Mouse (Mus musculus): ENCODE results near the gene Lix1l. TPM values are rescaled to one million over a fixed set of nuclear protein-coding genes. Genes with fewer than 3 reads are reported as not detected.
A peak's percentile ranks its signal among the peaks of the same experiment; 100 is the strongest.
"Not testable (repeated sequence)": the region's sequence is repeated elsewhere in the genome, so short reads cannot be mapped to it uniquely, and the experiment has no call there.

Gene Lix1l
- total RNA-seq, 1 experiment from 2014 or later: 29.6 TPM

DNA sequence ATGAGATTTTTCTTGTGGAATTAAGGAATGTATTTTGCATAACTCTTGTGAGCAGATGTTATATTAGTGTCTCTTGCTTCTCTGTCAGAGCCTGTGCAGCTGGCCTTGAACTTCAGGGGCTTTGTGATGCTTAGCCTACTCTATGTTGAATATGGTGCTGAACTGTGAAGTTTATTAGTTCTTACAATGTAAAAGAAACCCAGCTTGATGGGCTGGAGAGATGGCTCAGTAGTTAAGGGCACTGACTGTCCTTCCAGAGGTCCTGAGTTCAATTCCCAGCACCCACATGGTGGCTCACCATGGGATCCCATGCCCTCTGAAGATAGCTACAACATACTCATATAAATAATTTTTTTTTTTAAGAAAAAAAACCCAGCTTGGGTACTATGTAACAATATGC, 31.1 kb downstream of the Lix1l start:
- DNase-seq: no peak

DNA sequence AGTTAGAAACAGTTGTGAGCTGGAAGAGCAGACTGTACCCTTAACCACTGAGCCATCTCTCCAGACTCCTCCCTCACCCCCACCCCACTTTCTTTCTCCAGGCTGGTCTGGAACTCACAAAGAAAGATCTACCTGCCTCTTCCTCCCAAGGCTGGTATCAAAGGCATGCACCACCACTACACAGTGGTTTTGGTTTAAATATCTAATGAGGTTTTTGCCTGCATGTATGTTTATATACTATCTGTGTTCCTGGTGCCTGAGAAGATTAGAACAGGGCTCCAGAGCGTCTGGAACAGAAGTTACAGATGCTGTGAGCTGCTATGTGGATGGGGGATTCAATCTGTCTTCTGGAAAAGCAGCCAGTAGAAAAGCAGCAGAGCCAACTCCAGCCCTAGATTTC, 33.1 kb downstream of the Lix1l start:
- no peak for DNase-seq

DNA sequence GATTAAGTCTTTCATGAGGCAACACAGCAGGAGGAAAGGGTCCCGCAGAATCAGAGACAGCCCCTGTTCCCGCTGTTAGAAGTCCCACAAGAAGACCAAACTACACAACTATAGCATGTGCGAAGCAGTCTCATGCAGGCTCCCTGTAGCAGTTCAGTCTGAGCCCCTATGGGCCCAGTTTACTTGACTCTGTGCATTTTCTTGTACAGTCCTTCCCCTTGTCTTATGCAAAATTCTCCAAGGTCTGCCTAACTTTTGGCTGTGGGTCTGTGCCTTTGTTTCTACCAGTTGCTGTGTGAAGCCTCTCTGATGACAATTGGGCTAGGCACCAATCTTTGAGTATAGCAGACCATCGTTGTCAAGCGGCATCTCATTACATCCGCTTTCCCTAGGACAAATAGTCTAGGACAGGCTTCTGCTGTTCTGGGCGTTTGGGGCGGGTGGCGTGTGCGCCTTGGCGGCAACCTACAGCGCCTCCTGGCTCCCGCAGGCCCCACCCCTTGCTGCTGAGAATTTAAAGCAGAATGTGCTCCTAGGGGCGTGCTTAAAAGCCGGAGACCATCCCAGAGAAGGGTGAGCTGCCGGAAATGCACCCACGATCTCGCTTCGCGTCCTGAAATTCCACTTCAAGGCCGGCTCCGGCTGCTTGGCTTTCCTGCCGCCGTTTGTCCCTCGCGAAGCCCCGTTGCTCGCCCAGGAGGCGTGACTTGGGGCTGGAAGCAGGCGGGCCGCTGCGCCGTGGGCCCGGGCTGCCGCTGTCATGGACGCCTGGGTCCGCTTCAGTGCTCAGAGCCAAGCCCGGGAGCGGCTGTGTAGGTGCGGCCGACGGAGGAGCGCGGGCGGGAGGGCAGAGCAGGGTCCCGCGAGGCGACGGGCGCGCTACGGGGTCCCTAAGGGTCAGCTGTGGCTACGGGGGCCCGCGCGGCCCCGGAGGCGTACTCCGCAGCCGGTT, 34.3 kb downstream of the Lix1l start, which contains the start of the genes Pex11b and Gm42957:
Gene Pex11b (plus strand): TSS at position 449 of the 952 bp plus-strand sequence.
Gene Gm42957 (plus strand): TSS at position 547 of the 952 bp plus-strand sequence.
- peak; percentile 96 for DNase-seq

DNA sequence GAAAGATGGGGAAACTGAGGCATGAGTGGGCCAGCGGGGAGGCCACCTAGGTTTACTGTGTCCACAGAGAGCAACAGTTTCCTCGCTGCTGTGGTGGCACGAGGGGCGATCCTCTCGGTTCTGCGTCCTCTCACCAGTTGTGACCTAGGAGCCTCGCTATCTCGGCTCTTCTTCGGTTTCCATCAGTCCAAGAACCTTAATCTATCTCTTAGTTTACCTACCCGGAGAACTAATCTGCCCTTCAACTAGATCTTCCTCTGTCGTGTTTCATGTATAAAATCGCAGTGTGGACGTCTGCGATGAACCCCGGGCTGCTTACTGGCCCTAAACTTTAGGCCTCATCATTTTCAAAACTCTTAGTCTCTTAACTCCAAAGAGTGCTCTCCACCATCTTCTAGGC, 35.0 kb downstream of the Lix1l start:
- no peak for DNase-seq

DNA sequence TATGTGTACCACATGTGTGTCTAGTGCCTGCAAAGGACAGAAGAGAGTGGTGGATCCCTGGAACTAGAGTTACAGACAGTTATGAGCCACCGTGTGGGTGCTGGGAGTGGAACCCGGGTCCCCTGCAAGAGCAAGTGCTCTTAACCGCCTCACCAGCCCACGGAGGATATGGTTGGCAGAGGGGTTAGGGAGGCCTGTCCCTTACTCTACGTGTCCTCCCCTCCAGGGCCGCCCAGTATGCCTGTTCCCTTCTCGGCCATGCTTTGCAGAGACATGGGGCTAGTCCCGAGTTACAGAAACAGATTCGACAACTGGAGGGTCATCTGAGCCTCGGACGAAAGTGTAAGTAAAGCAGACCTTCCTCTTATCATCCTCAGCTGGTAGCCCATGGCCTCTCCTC, 35.5 kb downstream of the Lix1l start:
- DNase-seq: peak; percentile 13

DNA sequence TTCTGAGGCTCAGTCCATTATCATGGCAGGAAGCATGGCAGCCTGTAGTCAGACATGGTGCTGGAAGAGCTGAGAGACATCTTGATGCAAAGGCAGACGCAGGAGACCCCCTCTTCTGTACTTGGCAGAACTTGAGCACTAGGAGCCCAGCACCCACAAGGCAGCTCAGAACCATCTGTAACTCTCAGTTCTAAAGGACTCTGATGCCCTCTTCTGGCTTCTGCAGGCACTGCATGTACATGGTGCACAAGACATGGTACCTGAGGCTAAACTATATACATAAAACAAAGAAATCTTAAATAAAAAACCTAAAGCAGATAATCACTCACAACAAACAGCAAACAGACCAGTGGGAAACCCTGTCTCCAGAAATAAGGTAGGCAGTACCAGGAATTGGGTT, 38.3 kb downstream of the Lix1l start:
- peak; percentile 75 for DNase-seq

DNA sequence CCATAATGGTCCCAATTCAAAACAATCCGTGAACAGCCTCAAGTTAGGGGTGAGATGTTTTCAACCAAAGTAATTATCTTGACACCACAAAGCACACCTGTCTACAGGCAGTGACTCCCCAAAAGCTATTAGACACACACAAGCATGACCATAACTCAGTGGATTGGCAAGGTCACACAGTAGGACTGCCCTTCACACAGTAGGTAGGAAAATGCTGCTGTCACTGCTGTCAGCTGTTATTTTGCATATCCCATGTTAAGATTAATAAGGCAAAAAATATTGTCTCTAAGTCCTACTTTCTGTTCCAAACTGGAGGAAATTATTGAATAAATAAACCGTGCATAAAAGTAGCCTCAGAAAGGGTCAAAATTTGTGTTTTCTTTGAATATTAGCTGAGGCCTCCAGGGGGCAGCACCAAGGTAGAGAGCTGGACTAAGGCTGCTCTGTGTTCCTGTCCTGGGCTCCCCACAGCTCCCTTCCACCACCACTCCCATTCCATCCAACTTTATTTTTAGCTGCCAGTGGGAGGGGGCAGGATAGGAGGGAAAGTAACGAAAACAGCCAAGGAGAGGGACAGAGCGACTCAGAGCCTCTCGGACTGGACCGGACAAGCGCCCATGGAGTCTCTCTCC, 44.2 kb downstream of the Lix1l start, which contains the start of gene Itga10:
Gene Itga10 (plus strand): TSS at position 567 of the 632 bp plus-strand sequence.
- peak; percentile 63 for DNase-seq

DNA sequence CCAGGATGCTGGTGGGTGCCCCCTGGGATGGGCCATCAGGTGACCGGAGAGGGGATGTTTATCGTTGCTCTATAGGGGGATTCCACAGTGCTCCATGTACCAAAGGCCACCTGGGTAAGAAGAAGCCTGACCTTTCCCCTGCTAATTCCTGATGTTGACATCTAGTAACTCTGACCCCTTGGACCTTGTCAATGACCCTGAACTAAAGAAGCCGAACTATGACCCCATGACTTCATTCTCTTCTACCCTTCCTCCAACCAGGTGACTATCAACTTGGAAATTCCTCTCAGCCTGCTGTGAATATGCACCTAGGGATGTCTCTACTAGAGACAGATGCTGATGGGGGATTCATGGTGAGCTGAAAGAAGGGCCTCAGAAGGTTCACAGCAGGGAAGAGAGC, 46.4 kb downstream of the Lix1l start:
- DNase-seq: no peak

DNA sequence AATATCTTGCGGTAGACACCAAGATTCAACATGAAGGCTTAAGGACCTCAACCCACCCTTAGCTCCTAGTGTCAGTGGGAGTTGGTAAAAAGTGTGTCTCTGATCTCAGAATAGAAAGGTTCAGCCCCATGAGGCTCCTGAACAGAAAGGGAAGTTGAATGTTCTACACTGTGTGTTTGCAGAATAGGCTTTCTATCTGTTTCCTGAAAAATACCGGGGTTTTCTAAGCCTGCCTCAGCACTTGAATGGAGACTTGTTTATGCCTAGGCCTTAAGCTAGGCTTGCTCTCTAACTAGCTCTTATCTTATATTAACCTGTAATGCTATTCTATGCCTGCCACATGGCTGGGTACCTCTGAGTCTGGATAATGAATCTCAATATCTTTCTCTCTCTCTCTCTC, 60.0 kb downstream of the Lix1l start:
- no peak for DNase-seq

DNA sequence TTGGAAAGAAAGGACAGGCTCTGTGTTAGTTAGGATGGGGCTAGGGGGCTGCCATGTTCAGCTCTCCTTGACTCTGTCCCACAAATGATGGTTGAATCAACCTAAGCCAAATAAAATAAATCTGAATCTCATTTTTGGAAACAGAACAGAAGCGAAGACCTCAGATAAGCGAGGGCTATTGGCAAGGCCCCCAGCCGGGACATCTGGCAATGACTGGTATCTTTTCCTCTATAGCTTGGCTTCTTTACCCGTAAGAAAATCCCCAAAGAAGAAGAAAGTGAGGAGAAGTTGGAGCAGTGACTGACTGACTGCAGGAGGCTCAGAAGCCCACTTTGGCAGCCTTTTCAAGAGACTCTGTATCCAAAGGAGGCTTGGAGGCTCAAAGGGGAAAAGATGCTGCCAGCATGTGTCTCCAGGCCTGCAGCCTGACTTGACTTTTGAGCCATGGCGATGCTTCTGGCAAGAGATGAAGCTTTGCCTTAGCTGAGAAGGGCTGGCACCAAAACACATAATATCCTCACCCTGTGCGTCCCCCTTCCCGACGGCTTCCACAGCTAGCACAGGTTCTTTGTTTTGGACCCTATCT, 61.9 kb downstream of the Lix1l start:
- no peak for DNase-seq

DNA sequence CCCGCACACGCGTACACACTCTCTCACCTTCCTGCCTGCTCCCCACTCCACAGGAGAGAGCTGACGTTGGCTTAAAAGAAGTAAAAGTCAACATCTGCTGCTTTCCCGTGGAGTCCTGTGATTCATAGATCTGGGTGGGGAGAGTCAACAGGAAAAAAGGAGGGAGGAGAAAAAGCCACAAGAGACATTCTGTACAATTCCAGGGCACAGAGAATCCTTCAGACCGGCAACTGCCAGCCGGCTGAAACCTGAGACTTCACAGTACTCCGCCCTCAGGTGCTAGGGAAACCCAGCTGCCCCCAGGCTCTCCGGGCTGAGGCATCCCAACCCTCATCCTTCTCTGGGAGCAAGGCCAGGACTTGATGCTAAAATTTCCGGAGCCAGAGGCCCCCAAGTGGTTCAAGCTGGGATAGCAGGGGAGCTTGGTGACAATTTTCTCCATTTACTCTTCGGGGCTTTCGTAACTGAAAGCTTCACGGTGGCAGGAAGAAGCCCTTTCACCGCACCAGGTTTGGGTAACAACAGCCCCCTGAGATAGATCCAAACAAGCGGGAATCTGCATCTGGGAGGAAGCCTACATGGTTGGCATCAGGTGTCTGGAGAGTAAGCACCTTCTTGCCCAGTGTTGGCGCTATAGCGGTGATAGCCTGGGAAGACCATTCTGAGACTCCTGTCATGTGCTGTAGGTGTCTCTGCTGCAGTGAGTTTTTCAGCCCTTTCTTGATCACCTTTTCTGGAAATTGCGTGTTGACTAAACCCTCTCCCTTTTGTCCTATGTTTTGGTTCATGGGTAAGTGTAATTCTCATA, 62.7 kb downstream of the Lix1l start:
- DNase-seq: peak; percentile 86

DNA sequence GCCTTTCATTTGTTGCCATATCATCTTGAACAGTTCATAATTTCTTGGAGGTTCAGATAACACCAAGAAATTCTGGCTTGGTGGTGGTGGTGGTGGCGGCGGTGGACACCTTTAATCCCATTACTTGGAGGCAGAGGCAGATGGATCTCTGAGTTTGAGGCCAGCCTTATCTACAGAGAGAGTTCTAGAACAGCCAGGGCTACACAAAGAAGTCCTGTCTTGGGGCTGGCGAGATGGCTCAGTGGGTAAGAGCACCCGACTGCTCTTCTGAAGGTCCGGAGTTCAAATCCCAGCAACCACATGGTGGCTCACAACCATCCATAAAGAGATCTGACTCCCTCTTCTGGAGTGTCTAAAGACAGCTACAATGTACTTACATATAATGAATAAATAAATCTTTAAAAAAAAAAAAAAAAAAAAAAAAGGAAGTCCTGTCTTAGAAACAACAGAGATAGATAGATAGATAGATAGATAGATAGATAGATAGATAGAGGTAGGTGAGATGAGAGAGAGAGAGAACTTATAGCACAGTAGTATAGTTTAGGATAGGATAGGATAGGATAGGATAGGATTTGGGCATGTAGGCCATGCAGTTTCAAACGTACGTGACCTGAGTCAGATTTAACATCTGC, 64.9 kb downstream of the Lix1l start:
- not testable (repeated sequence) for DNase-seq

DNA sequence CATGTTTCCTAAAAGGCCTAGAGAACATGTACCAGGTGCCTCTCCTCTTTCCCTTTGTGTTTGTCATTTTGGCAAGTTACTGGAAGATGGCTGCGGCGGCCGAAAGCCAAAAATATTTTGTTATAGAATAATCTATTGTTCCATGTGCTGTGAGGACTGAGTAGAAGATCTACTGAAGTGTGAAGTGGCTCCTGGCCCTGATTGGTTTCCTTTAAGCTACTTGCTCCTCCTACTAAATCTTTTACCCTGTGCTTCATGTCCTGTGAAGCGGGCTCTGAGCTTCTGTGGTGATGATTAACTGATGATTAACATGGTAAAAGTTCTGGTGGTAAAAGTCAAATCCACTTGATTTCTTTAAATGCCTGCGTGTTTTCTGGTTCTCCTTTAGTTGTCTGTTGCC, 66.0 kb downstream of the Lix1l start:
- no peak for DNase-seq

DNA sequence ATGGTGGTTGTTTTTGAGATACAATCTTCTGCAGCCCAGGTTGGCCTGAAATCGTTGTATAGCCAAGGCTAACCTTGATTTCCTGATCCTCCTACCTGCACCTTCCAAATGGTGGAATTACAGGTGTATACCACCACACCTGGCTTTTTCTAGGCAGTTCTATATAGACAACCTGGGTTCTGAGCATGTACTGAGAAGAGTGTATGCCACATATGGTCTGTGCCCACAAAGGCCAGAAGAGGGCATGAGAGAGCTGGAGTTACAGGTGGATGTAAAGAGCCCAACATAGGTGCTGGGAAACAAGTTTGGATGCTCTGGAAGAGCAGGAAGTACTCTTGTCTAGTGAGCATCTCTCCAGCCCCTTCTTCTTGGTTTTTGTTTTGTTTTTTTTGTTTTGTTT, 66.4 kb downstream of the Lix1l start:
- peak; percentile 60 for DNase-seq

DNA sequence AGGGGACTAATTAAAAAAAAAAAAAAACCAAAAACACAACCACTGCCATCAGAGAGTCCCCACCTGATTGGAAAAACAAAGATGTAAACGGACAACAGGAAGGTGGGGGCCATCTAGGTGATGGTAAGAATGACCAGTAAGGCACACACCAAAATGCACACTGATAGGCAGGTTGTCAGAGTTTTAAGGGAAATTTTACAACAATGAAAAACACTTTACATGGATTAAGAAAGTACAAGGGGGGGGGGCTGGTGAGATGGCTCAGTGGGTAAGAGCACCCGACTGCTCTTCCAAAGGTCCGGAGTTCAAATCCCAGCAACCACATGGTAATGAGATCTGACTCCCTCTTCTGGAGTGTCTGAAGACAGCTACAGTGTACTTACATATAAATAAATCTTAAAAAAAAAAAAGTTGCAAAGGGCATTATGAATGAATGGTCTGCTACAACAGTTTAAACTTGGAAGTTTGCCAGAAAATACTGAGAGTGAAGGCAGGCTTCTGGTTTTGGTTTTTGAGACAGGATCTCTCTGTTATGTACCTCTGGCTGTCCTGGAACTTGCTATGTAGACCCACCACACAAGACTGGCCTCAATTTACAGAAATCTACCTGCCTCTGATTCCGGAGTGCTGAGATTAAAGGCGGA, 67.6 kb downstream of the Lix1l start:
- no peak for DNase-seq

DNA sequence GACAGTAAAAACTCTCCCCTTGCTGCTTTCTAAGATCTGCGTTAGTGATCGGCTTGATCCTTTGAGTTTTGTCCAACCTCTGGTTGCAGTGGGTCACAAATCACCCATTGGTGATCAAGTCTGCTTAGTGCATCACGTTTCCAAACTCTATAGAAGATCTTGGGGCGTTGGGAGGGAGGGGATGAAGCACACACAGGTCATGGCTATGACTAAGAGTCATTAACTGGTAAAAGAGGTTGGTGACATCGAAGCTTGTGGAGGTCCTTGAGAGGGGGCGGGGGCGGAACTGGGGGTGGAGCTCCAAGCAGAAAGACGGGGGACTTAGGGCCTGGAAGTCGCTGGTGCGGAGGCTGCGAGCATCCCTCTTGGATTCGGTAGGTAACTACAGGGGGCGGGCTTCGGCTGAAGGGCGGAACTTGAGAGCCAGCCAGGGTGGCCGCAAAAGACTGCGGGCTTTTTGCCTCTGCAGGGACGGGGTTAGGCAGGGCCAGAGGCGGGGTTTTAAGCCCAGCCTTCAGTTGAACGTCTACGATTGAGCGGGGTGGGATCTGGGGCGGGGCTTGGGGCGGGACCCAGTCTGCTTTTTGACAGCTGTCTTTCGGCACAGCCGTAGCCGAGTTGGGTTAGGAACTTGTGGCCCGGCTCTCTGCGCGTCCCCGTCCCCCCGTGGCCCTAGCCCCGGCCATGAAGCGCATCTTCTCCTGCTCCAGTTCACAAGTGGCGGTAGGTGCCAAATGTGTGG, 68.9 kb downstream of the Lix1l start, which contains the start of gene Ankrd35:
Gene Ankrd35 (plus strand): TSS at position 405 of the 742 bp plus-strand sequence.
- DNase-seq: peak; percentile 91

DNA sequence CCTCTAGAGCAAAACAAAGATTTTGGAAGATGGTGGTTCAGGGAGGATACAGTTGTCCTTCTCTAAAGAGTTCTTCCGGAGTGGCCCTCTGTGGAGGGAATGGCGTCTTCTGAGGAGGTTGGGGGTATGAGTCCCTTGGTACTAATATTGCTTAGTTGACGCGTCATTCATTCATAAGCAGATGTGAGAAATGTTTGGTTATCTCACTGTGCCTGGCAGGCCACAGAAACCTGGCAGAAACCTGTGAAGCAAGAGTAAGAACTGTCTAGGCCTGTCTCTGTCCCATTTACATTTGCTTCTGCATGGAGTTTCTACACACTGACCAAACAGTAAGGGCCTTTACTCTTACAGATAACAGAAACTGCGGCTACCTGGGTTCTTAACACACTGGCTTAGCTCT, 70.6 kb downstream of the Lix1l start:
- DNase-seq: no peak

DNA sequence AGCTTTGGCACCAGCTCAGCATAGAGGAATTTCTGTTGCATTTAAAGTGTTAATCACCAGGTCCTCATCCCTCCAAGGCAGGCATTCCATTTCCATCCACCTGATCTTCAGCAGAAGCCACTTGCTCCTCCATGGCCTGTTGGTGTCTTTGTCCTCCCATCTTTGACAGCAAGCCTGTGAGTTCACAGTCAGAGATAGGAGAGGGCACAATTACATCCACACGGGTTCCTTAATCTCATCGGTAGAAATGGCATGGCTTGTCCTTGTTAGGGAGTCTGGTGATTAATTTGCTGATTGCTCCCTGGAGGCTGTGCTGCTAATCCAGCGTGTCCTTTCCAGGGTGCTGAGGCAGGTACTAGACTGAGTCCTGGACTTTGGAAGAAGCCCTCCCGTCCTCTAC, 72.6 kb downstream of the Lix1l start:
- DNase-seq: no peak

DNA sequence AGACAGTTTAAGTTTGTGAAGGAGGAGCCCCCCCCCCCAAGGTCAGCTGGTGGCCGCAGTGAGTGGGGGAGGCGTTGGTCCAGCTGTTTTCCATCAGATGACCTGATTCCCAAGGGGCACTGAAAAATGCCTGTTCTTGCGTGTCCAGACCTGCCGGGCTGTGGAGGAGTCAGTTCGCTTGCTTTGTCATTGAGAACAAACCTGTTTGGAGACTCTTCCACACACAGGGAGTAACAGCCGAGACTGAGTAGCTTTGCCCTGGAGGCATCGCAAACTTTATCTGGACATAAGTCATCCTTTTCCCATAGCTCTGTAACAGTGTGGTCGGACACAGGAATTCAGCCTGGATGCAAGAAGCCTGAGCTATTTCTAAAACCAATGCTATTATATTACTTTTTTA, 73.5 kb downstream of the Lix1l start:
- no peak for DNase-seq

DNA sequence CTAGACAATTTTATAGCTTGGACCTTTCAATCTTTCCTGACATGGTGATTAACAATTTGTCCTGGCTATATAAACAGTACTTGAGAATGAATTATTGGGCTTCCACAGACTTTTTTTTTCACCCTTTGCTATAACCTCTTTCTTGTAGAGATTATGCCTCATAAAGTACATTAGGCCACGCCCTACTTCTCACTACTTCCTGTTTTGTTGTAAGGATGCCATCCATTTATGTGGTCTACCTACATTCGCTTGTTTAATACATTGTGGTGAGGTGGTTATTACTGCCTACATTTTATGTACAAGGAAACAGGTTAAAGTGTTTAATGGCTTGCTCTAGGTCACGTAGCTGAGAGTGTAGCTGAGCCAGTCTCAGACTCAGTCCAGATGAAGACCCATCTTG, 74.2 kb downstream of the Lix1l start:
- no peak for DNase-seq

Measured in adrenal gland, postnatal 14 days (tissue).